Mouse (Mus musculus) kidney, postnatal 36 days (tissue): ENCODE results near the gene Skiv2l.
A peak's percentile ranks its signal among the peaks of the same experiment; 100 is the strongest.
"Not testable (repeated sequence)": the region's sequence is repeated elsewhere in the genome, so short reads cannot be mapped to it uniquely, and the experiment has no call there.

Experiments used
- DNase-seq, 2 experiments: peaks; one replicate each; pipeline ENCODE4 v3.0.0; 2021 to 2022; ENCODE audit warnings: mixed read lengths in 2 of 2

Skiv2l gene

GRCm38 (mm10) chr17:34874321-34874720, 24.3 kb upstream of the Skiv2l start:
- DNase-seq, result no peak

- no peak for DNase-seq
Measured at GRCm38 (mm10) chr17:34865981-34866380, 16.0 kb upstream of the Skiv2l start.

- DNase-seq, result peak; percentile 80 to 86
Measured at GRCm38 (mm10) chr17:34862416-34863081, 12.5 kb upstream of the Skiv2l start, which contains the start of gene Cfb. Gene Cfb, minus strand, starts transcription at chr17:34862518.

- peak; percentile 79 to 83 for DNase-seq
Measured at GRCm38 (mm10) chr17:34861704-34862415, 11.8 kb upstream of the Skiv2l start.

GRCm38 (mm10) chr17:34860514-34860913, 10.5 kb upstream of the Skiv2l start:
- peak in 1 of 2 experiments; percentile 44 for DNase-seq

GRCm38 (mm10) chr17:34858670-34859069, 8.7 kb upstream of the Skiv2l start:
- DNase-seq, result no peak

- peak; percentile 45 to 80 for DNase-seq
Measured at GRCm38 (mm10) chr17:34855825-34856224, 5.8 kb upstream of the Skiv2l start.

GRCm38 (mm10) chr17:34854761-34855160, 4.8 kb upstream of the Skiv2l start:
- DNase-seq, result no peak

- DNase-seq, result no peak
Measured at GRCm38 (mm10) chr17:34853511-34853910, 3.5 kb upstream of the Skiv2l start.

- DNase-seq, result peak; percentile 31 to 51
Measured at GRCm38 (mm10) chr17:34850517-34851125, 611 bp upstream of the Skiv2l start.

- no peak for DNase-seq
Measured at GRCm38 (mm10) chr17:34847615-34848014, 2.4 kb downstream of the Skiv2l start.

- no peak for DNase-seq
Measured at GRCm38 (mm10) chr17:34847192-34847591, 2.8 kb downstream of the Skiv2l start.

GRCm38 (mm10) chr17:34844884-34845283, 5.1 kb downstream of the Skiv2l start:
- DNase-seq, result no peak

GRCm38 (mm10) chr17:34840736-34841307, 9.2 kb downstream of the Skiv2l start:
- no peak for DNase-seq

GRCm38 (mm10) chr17:34838785-34839184, 11.2 kb downstream of the Skiv2l start:
- DNase-seq, result no peak

GRCm38 (mm10) chr17:34837464-34838324, 12.3 kb downstream of the Skiv2l start:
- peak; percentile 34 to 49 for DNase-seq

- DNase-seq, result peak; percentile 97 to 98
Measured at GRCm38 (mm10) chr17:34836856-34837221, 13.2 kb downstream of the Skiv2l start, which contains the start of the genes Stk19 and Dxo. Gene Stk19, minus strand, starts transcription at chr17:34836945. Gene Dxo, plus strand, starts transcription at chr17:34837019.

GRCm38 (mm10) chr17:34836155-34836855, 13.7 kb downstream of the Skiv2l start:
- no peak for DNase-seq

- DNase-seq, result not testable (repeated sequence)
Measured at GRCm38 (mm10) chr17:34830776-34831175, 19.2 kb downstream of the Skiv2l start.

GRCm38 (mm10) chr17:34814818-34815370, 35.1 kb downstream of the Skiv2l start:
- peak in 1 of 2 experiments; percentile 44 for DNase-seq

GRCm38 (mm10) chr17:34813747-34814146, 36.3 kb downstream of the Skiv2l start:
- peak in 1 of 2 experiments; percentile 75 for DNase-seq
